Mouse (Mus musculus) left cerebral cortex, postnatal 36 days (tissue): ENCODE results near the gene Sectm1b. TPM values are rescaled to one million over a fixed set of nuclear protein-coding genes. Genes with fewer than 3 reads are reported as not detected.
"Not testable (repeated sequence)": the region's sequence is repeated elsewhere in the genome, so short reads cannot be mapped to it uniquely, and the experiment has no call there.

Experiments
- DNase-seq, 2 experiments: peaks; one replicate each; pipeline ENCODE4 v3.0.0; 2021 to 2022; ENCODE audit warnings: low spot score in 2 of 2, mixed read lengths in 1 of 2
- intact Hi-C: fragments of 180-260 bp; cut with DNase I; formaldehyde crosslinking; loops from one replicate; pipeline ENCODE4 v1.15.1; 2025
- total RNA-seq, 2 experiments: library from RNA; stranded (reverse); gene quantifications; 2 replicates each; pipeline ENCODE4 v1.2.3; 2021

The Sectm1b gene
- total RNA-seq, 2 experiments from 2014 or later = not detected

DNA sequence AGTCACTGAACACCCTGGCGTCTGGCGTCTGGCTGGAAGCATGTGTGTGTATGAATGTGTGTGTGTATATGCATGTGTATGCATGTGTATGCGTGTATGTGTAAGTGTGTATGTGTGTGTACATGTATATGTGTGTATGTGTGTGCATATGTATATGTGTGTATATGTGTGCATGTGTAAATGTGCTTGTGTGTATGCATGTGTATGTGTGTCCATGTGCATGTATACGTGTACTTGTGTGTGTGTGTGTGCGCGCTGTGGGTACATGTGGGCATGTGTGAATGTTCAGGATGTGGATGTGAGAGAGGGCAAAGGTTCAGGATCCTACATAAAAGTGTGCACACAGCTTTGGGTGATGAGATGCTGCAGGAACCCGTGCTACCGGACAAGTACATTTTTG is 17.0 kb upstream of the Sectm1b start:
- intact Hi-C loops = no loop called here

DNA sequence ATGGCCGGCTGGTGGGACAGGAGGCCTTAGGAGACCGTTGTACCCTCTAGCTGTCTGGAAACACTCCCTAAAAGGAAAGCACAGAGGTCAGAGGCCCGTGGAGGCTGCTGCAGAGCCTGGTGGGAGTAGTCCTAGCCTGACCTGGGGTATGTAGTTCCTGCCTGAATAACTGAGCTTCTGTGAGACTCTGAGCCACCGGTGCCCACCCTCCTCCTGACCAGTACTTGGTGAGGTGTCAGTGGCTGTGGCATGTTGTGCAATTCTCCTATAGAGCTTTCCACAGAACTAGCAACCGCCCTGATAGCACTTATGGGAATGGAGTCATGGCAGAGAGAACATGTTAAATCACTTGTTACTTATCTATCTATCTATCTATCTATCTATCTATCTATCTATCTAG is 12.3 kb upstream of the Sectm1b start:
- intact Hi-C loops = no loop called here
- DNase-seq = no peak

More for the DNA sequence above, 17.0 kb upstream of the Sectm1b start:
- no peak for DNase-seq

DNA sequence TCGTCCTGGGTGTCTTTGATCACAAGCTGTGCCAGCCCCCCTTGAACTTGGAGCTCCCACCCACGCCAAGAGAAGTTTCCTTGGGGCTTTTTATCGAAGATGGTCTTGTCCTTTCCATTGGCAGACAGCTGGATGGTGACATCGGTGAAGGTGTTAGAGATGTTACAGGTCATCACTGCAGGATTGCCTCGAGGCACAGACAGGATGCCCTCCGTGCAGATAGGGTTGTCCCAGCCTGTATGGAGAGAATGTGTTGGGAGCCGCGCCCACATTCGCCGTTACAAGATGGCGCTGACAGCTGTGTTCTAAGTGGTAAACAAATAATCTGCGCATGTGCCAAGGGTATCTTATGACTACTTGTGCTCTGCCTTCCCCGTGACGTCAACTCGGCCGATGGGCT is 6.3 kb upstream of the Sectm1b start:
- intact Hi-C loops, DNase-seq: not testable (repeated sequence)

DNA sequence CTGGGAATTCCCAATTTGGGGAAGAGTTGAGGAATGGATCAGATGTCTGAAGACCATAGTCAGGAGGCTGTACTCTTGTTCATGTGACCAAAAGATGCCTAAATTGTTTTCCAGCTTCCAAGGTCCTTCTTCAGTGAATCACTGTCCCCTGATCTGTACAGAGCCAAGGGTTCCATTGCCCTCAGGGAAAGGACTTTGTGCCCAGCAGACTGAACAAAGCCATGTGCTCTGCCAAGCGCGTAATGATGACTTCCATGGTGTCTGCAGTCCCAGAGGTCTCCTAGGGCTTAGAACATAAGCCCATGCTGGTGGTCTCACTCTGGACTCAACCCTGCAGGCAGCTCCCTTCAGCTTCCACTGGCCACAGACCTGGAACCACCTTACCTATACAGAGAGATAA is 4.5 kb upstream of the Sectm1b start:
- intact Hi-C loops = no loop called here
- DNase-seq = no peak

DNA sequence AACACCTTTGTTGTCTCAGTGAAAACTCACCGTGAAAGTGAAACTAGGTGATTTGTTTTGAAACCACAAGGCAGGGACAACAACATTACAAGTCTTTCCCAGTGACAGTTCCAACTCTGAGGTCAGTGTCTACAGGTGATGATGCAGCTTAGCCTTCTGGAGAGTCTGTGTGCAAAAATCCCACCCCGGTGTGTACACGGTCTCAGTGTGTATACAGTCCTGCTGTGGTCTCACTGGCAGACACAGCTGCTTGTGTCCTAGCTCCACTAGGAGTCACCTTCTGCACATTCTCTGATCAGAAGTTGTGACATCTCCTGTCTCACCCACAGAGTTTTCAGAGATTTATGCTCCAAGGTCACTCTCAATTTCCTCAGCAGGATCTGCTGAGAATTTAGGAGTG is 828 bp upstream of the Sectm1b start:
- intact Hi-C loops = loop anchor here (5.0 kb wide), 1 partner anchor 58 kb away; no protein-coding TSS in a partner anchor
- DNase-seq = no peak

DNA sequence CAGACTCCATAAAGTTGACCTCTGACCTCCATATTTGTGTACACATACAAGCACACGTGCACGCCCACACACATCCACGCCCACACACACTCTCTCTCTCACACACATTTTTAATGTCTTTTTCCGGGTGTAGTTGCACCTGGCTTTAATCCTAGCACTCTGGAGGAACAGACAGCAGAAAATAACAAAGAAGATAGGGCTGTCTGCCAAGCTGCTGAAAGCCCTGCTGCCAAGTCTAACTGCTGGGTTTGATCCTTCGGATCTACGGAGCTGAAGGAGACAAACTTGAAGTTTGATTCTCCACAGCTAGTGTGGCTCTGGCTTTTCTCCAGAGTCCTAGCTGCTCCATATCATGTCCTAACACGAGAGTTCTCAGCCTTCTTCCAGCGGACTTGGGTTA is 1.8 kb downstream of the Sectm1b start:
- intact Hi-C loops = loop anchor here (5.0 kb wide), 1 partner anchor 61 kb away; no protein-coding TSS in a partner anchor
- DNase-seq = no peak

DNA sequence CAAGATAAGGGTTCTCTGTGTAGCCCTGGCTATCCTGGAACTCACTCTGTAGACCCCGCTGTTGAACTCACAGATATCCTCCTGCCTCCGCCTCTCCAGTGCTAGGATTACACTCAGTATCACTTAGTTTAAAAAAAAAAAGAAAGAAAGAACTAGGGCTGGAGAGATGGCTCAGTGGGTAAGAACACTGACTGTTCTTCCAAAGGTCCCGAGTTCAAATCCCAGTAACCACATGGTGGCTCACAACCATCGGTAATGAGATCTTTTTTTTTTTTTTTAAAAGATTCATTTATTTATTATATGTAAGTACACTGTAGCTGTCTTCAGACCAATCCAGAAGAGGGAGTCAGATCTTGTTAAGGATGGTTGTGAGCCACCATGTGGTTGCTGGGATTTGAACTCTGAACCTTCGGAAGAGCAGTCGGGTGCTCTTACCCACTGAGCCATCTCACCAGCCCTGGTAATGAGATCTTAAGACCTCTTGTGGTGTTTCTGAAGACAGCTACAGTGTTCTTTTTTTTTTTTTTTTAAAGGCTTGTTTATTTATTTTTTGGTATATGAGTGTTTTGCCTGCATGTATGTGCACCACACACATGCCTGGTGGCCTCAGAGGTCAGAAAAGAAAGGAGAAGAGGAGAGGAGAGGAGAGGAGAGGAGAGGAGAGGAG is 2.8 kb downstream of the Sectm1b start:
- DNase-seq = not testable (repeated sequence)
- intact Hi-C loops = loop anchor here (5.0 kb wide), 1 partner anchor 62 kb away; no protein-coding TSS in a partner anchor

DNA sequence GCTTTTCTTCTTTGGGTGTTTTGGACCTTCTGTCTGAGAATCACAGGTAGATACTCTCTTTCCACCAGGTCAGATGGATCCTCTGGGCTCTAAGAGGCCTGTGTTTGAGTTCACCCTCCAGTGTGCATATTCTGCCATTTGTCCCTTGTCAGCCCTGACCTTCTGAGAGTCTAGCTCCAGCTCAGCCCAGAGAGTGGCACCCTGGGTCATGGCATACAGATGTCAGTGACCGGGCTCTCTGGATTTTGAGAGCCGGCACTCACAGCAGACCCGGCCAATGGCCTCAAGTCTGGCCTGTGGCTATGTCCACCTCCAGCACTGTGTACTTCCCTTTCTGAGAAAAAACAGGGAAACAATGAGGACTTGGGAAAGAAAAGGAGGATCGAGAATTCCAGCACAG is 3.9 kb downstream of the Sectm1b start:
- DNase-seq = no peak

DNA sequence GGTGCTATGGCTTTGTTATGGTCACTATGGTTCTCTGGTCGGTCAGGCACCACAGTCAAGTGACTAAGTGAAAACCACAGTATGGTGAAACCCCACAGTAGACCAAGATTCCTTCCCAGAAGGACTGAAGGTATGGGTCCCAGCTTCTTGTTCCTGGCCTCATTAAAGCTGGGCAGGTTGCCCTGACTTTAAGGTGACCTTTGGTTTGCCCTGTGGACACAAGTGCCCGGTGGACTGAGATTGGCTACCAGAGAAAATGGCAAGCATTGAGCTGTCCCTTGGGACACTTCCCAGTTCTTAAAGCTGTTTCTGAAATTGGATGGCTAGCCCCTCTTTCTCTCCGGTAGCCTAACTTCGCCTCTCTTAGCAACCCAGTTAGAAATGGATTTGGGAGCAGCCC is 4.4 kb downstream of the Sectm1b start:
- intact Hi-C loops = no loop called here
- no peak for DNase-seq

More for the DNA sequence above, 3.9 kb downstream of the Sectm1b start:
- intact Hi-C loops = no loop called here

DNA sequence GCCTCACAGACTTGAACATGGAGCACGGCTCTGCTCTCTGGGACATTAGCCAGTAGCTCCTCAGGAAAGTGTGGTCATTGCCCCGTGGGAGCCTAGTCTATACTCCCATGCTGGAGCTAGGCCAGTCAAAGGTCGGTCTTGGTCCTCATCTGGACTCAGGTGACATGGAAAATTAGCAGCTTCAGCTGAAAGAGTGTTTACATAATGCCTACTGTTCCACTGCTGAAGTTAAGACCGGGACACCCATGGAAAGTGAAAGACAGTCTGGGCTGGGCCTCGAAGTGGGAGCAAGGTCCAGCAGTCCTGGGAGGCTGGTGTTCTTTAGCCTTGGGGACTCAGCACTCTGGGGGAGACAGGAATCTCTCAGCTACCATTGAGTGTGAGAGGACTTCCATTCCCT is 5.2 kb downstream of the Sectm1b start:
- DNase-seq = no peak
- intact Hi-C loops = no loop called here

DNA sequence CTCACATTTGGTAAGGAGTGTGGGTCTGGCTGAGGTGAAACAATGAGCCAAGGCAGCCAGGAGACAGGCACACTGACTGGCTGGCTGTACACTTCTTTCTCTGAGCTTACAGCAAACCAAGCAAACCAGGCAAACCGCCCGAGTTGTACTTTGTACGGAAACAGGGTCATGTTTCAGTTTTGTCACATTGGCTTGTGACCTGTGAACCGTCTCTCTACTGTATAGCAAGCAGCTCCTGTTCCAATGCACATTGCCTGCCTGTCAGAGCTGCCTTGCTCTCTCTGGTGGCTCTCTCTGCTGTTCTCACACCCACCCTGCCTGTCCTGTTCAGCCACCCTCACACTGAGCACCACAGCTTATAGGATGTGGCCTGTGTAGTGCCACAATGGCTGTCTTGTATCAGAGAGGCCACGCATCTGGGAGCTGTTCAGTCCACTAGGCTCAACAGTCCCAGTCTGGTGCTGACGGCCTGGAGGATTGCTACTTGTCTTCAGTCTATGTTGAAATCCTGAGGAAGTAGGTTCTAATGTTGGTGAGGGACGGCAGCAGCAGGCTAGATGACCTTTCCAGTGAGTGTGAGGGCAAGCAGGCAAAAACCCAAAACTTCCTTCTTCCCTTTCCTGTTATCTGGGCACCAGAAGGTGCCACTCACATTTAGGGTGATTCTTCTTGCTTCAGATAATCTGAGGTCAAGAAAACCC is 6.7 kb downstream of the Sectm1b start:
- DNase-seq = no peak
- intact Hi-C loops = no loop called here

DNA sequence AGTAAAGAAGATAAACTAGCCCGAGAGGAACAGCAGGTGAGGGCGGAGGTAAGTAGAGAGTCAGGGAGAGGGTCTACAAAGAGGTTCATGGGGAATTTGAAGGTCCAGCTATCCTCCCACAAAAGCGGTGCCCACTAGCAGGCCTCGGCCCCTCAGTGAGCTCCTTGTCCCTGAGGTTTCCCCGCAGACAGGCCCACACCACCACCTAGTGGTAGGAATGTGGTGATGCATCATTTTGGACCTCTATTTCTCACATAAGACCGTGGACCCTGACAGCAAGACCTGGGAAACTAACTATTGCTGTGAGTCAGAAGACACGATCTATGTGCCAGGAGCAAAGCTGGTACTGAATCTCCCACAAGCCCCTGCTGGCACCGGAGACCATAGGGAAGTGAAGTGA is 9.8 kb downstream of the Sectm1b start:
- intact Hi-C loops = loop anchor here (5.0 kb wide), 1 partner anchor 36 kb away; no protein-coding TSS in a partner anchor
- peak; percentile 62 to 69 for DNase-seq

DNA sequence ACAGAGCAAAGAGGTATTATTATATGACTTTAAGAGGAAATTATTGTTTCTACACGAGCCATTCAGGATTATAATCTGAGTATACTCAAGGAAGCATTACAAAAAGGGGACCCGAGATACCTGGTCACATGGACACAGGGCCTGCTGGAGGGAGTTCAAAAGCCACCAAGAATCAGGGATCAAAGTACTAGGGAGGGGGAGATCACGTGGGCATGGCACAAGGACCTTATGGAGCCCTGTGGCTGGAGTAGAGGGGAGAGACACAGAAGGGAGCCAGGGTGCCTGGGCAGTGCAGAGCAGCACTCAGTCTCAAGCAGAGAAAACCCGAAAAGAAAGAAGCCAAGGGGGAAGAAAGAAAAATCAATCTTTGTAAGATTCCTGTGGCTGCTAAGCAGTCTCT is 11.0 kb downstream of the Sectm1b start:
- DNase-seq = no peak
- intact Hi-C loops = loop anchor here (5.0 kb wide), 1 partner anchor 35 kb away; no protein-coding TSS in a partner anchor

DNA sequence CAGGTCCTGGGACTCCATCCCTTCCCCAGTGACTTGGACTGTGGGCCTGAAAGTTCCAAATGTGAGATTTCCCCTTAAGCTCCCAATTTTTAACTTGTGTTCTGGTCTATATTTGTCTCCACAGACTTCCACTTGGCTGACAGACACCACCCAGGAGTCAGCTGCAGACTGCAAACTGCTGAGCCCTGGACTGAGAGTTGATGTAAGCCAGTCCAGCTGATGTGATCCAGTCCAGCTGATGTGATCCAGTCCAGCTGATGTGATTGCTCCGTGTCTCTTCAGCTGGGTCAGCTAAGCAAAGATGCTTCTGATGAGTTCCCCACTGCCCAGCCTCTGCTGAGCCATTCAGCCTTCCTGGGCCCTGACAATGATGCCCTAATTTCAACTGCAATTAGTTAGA is 11.6 kb downstream of the Sectm1b start:
- DNase-seq = no peak
- intact Hi-C loops = loop anchor here (5.0 kb wide), 1 partner anchor 34 kb away; no protein-coding TSS in a partner anchor

DNA sequence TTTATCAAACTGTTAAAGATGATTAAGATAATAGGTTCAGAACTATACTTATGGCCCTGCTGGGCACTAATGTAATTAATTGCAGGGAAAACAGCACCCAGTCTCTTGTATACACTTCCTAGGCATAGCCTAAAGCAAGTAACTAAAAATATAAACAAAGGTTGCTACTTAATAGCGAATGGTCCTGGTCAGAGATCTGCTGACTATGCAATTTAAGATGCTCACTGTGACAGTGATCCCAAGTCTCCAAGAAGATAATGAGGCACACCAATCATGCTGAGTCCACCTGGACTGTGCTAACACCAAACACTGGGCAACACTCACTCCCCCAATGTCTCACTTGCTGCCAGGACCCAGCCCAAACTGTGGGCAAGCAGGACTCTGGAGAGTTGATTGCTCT is 13.5 kb downstream of the Sectm1b start:
- intact Hi-C loops = loop anchor here (5.0 kb wide), 1 partner anchor 33 kb away; no protein-coding TSS in a partner anchor
- DNase-seq = no peak

DNA sequence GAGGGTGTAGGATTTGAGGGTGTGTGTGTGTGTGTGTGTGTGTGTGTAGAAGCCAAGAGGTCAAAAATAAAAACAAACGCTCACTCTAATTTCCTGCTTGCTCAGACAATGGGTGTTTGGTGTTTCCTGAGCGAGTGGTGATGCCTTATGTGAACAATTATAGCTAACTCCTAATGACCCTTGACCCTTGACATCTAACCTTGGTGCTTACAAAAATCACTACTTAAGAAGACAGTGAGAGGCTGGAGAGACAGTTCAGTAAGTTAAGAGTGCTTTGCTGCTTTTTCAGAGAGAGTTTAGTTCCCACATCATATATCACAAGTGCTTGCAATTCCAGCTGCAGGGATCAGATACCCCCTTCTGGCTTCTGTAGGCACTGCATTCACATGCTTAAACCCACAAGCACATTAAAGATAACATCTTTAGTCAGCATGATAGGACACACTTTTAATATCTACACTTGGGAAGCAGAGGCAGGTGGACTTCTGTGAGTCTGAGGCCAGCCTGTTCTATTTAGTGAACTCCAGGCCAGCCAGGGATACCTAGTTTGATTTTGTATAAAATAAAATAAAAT is 15.5 kb downstream of the Sectm1b start:
- intact Hi-C loops = no loop called here
- DNase-seq = no peak

DNA sequence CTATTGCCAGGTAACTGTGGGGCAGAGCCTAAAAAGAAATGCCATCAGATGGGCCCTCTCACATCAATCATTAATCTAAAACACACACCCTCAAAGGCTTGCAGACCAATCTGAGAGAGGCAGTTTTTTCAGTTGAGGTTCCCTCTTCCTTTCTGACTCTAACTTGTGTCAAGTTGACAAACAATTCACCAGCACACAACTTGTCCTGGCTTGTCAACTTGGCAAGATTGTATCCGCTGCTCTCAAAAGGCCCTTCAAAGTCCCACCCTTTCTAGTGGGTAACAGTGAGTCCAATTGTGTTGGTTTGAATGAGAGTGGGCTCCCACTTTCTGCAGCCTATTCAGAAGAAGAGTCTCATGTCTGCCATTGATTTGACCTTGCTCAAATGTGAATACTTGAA is 18.1 kb downstream of the Sectm1b start:
- DNase-seq = no peak
- intact Hi-C loops = no loop called here

DNA sequence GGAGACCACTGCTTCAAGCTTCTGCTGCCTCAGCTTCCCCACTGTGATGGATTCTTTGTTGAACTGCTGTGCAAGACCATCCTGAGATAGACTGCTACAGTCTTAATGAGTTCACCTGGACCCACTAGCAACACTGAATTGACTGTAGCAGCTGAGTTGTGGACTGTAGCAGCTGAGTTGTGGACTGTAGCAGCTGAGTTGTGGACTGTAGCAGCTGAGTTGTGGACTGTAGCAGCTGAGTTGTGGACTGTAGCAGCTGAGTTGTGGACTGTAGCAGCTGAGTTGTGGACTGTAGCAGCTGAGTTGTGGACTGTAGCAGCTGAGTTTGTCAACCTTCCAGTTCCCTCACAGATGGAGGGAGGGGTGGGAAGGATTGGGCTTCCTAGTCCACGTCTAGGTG is 20.3 kb downstream of the Sectm1b start:
- intact Hi-C loops, DNase-seq: not testable (repeated sequence)

DNA sequence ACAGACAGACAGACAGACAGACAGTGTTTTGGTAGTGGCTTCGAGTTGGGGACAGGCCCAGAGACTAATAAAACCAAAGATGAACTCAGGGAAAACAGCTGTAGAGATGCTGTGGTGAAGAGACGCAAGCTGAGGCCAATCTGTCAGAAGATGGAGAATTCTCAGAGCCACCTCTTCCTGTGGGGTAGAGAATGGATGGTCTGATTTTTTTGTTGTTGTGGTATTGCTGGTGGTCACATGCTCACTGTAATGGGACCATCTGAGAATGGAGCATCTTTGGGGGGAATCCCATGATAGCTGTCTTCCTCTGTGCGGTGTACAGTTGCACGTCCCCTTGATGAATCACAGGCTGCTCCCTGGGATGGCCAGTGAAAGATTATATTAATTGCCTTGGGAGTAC is 20.9 kb downstream of the Sectm1b start:
- DNase-seq = no peak
- intact Hi-C loops = no loop called here

DNA sequence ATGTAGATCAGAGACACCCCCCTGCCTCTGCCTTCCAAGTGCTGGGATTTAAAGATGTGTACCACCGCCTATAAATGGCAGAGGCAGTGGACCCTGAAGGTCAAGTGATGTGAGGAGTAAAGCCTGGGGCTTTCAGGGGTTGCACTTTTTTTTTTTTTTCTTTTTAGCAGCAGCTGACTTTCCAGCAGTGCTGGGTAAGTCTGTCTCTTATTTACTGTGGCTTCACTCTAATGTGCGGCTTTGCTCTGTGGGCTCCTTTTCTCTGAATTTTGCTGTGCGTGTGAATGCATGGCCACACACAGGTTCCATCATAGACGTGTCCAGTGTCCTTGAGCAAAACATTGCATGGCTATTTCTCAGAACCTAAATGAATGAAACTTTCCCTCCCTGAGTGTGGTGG is 21.7 kb downstream of the Sectm1b start:
- intact Hi-C loops = loop anchor here (1.0 to 2.0 kb wide), 2 partner anchors 25 to 136 kb away; no protein-coding TSS in a partner anchor
- no peak for DNase-seq
